Mouse (Mus musculus) layer of hippocampus, postnatal 14 days (tissue): ENCODE measurements around the gene Tbl1x. TPM values are rescaled to one million over a fixed set of nuclear protein-coding genes. Genes with fewer than 3 reads are reported as not detected.
A peak's percentile ranks its signal among the peaks of the same experiment; 100 is the strongest.
"Not testable (repeated sequence)": the region's sequence is repeated elsewhere in the genome, so short reads cannot be mapped to it uniquely, and the experiment has no call there.

Source experiments
- DNase-seq, 2 experiments: peaks; one replicate each; pipeline ENCODE4 v3.0.0; 2021 to 2022; ENCODE audit warnings: low spot score in 2 of 2, mixed read lengths in 1 of 2
- long read RNA-seq, 2 experiments: library from polyadenylated mRNA; stranded (forward); transcript quantifications; one replicate each; pipeline ENCODE4 v2.0.0; 2021
- total RNA-seq, 2 experiments: library from RNA; stranded (reverse); gene quantifications; 2 replicates each; pipeline ENCODE4 v1.2.3; 2021

Gene Tbl1x
- total RNA-seq, result 10 to 100 TPM; 39.2 to 39.5 TPM
- long read RNA-seq, experiment 1, full-length matches to known transcripts, result 4 of 11 reads
- long read RNA-seq, experiment 1, partial matches to known transcripts, result 3 of 11 reads
- long read RNA-seq, experiment 1, other reads (novel, unspliced or antisense), result 4 of 11 reads
- long read RNA-seq, experiment 2, full-length matches to known transcripts, result 6 of 13 reads
- long read RNA-seq, experiment 2, partial matches to known transcripts, result 3 of 13 reads
- long read RNA-seq, experiment 2, other reads (novel, unspliced or antisense), result 4 of 13 reads

DNA sequence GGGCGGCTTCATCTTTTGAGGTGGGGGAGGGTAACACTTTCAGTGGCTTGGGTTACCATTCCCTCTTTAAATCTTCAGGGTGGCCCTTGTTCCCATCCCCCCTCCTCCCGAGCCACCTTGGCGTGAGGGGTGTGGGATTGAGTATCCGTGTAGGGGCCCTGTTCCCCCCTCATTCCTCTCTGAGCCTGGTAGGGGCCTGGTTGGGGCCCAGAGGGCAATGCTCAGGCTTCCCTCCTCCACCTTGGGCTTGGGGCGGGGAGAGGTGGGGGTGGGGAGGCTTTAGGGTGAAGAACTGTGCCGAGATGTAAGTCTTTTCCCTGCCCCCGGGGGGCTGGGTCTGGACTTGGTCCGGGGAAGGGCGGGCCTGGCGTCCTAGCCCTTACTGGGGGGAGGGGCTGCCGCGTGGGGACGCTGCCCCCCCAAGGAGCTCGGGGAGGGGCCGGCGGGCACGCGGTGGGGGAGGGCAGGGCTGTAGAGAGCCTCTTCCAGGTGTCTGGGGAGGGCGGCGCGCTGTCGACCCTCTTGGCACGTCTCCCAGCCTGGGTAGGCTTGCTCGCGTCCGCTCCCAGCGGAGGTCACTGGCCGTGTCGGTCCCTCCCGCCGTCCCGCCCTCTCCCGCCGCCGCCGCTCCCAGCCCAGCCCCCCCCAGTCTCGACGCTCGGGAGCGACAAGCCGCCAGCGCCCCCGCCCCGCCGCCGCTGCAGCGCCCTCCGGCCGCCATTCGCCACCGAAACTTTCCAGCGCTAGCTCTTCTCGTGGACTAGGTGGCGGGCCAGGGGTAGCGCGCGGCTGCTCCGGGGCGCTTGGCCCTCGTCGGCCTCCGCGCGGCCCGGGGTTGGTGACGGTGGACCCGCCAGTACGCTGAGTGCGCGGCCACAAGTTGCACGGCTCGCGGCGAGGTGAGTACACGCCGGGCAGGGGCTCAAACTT is at the start of gene Tbl1x:
Gene Tbl1x, plus strand, starts transcription at position 643 of the 930 bp plus-strand sequence.
- peak; percentile 55 to 57 for DNase-seq

DNA sequence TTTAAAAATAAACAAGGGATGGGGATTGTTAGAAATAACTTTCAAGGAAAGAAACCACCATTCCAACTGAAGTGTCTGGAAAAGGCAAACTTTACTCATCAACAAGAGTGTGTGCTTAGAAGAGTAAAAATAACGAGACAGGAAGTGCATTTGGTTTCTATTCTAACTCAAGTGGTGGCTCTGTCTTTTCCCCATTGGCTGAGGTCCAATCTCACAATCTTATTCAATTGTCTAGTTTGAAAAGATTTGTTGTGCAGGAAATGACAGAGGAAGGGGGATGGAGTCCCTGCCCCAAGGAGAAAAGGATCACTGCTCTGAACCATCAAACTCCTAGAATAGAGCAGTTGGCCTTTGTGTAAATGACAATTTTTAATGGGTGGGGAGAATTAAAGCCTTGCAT is 41.6 kb upstream of the Tbl1x start:
- DNase-seq, result no peak

DNA sequence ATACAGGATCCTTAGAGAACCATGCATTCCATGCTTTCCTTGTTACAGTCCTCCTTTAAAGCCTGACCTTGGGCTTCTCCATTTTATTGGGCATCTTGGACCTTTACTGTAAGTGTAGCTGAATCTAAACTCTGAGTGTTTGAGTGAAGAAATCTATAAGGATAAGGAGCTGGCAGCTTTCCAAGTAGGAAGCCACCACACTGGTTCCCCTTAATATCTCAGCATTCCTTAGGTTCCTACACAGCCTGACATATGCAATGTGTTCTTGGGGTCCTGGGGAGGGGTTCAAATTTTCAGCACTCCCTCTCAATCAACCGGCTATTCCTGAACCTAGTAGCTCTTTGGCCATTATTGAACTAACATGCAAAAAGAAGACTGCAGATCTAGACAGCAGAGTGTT is 38.0 kb upstream of the Tbl1x start:
- DNase-seq, result no peak

DNA sequence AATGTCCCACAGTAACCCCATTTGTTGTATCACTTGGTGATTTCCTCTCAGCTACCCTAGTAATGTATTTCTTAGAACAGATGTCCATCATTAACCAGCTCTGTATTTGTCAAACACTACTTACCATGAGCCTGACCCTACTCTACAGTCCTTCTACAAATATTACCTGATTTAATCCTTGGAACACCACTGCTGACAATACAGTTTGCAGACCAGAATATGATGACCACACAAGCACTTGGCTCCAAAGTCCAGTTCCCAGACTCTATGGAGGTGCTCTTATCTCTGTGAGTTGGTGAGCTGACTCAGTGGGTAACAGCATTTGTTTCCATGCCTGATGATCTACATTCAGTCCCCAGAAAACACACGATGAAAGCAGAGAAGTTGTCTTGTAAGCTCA is 37.3 kb upstream of the Tbl1x start:
- DNase-seq, result no peak

DNA sequence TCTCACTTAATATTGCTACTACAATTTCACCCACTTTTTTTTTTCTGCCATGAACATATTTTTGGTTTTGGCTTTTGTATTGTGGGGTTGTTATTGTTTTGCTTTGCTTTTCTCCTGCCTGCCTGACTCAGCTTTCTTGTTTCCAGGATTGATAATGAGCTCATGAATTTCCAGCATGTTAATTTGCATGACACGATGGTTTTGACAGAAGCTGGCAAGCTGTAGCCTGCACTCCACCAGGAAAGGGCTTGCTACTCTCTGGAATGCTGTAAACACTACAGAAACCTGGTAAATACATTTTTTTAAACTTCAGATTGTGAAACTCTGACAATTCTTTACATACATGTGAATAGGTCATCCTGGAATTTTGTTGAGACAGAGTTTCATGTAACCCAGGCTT is 36.3 kb upstream of the Tbl1x start:
- DNase-seq, result peak in 1 of 2 experiments; percentile 42

DNA sequence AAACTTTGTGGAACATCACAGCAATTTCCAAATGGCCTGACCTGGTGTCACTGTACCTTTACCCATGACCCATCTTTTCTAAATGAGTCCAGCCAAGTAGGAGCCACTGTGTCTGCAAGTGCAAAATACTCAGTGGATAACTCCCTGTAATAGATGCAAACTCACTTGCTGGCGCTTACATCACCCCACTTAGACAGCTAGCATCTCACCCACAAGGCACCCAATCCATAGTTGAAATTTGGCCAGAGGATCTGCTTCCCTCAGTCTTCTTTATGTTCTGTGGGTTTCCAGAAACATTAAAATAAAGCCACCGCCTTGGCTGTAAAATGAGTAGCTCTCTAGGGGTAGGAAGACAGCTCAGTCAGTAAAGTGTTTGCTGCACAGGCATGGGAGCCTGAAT is 33.3 kb upstream of the Tbl1x start:
- DNase-seq, result no peak

DNA sequence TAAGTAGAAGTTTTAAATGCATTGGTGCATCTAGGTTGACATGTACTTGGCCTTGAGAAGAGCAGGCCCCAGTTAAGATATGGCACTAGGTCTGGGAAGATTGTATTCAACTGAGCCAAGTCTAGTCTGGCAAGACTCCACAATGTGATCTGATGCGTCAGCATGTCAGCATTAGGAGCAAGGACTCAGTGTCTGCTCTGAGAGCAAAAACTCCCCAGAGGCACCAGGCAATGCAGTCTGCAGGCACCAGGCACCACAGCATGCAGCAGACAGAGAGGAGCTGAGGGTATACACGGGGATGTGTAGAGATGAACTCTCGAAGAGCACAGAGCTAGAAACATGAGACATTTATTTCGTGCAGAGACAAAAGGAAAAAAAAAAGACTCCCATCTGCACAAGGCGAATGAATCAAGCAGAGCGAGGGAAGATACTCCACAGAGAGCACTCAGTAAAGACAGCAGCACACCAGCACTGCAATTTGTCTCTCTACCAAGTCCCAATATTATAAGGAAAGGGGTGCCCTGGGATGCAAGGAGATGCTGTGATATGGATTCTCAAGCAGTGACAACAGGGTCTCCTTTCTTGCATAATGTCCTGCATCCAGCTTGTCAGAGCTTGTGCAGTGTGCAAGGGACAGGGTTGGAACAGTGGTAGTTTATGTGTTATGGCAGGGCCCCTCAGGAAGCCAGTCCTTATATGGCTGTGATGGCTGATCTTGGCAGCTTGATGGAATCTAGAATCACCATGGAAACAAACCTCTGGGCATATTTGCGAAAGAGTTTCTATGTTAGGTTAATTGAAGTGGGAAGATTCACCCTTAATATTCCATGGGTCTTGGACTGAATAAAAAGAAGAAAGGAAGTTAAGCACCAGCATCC is 22.7 kb upstream of the Tbl1x start:
- DNase-seq, result no peak

DNA sequence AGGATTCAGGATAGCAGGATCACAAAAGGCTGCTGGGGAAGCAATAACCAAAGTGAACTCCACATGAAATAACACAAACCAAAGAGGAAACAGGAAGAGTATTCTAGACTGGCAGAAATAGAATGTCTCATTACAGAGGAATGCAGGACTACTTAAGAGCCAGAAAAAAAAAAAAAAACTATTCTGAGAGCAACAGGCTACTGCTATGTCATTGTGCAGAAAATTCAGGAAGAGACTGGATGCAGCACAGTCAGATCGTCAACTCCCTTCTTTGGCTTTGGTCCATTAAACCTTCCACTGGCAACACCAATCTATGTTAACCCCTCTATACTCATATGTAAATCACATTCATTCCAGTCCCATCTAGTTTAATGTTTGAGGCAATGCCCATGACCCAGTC is 20.7 kb upstream of the Tbl1x start:
- no peak for DNase-seq

DNA sequence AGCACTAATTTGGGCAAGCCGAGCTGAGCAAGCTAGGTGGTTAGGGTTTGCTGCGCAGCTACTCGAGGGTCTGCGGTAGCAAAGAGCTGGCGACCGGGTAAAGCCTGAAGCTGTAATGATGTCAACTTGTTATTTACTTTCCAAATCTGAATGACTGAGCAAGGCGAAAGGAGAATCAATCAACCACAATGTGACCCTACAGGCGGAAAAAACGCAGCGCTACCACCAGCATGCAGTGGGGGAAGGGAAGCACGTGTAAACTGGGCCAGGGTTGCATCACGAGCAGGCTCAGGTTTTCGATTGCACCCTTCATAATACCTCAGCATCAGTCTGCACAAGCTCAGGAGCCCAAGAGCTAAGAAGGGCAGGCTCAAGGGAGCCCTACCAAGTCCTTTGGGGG is 1.7 kb upstream of the Tbl1x start:
- DNase-seq, result peak; percentile 83 to 92

DNA sequence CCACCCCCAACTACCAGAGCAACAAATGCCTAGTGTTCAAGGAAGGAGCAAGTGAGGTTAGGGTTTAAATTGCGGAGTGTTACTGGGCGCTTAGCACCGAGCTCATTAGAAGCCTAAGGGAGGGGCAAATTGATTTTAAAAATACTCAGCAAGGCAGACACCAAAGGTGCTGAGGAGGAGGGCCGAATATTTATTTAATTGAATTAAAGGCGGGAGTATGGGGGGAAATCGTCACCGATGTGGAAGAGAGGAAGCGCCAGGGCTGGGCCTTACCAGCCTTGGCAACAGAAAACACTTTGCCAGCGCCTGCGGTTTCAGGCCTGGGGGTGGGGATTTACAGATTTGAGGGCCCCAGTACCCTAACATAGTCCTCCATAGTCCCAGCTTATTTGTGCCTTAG is 1.0 kb upstream of the Tbl1x start:
- DNase-seq, result peak; percentile 32 to 46

DNA sequence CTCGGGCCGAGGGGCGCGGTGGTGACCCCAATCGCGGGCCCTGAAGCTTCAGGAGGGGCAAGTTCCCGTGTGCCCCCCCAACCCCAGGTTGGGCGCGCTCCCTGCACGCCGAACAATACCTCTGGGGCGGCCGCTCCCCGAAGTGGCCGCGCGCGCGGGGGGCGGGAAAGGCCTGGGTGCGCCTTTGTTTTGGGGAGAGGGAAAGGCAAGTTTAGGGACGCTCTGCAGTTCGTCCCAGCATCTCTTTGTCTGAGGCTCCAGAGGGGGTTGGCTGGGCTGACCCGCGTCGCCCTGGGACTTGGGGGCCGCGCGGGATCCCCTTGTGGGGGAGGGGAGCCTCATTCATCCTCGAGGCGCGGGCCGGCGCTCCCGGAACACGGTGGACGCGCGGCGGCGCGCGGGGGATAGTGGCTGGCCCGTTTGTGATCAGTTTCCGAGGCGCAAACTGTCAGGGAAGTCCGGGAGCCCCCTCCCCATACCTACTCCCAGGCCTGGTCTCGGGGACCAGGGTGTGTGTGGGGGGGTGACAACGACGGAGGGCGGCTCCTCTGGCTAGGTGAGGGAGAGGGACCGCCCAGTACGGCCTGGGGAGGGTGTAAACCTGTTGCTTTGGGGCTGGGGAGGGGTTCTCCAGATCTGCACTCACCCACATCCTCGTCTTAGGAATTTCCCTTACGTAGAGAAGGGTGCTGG is 634 bp downstream of the Tbl1x start:
- peak; percentile 22 to 37 for DNase-seq

DNA sequence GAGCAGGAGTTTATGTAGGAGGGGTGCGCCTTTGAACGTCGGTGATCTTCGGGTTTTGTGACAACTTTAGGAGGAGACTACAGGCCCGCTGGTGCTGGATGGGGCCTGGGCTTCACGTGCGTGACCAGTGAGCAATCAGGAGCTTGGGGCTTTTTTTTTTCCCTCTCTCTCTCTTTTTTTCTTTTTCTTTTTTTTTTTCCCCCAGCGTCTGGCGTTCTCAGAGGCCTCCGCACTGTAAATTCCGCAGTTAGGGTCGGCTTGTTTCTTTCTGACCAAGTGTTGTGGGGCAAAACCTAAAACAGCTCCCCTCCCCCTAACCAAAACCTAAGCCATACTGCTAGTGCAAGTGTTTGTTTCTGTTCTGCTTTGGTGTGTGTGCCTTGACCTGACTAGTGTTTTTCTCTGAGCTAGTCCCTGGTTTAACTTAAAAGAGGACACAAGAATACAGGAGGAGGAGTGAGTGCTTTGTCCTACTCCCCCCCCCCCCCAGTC is 1.2 kb downstream of the Tbl1x start:
- no peak for DNase-seq

DNA sequence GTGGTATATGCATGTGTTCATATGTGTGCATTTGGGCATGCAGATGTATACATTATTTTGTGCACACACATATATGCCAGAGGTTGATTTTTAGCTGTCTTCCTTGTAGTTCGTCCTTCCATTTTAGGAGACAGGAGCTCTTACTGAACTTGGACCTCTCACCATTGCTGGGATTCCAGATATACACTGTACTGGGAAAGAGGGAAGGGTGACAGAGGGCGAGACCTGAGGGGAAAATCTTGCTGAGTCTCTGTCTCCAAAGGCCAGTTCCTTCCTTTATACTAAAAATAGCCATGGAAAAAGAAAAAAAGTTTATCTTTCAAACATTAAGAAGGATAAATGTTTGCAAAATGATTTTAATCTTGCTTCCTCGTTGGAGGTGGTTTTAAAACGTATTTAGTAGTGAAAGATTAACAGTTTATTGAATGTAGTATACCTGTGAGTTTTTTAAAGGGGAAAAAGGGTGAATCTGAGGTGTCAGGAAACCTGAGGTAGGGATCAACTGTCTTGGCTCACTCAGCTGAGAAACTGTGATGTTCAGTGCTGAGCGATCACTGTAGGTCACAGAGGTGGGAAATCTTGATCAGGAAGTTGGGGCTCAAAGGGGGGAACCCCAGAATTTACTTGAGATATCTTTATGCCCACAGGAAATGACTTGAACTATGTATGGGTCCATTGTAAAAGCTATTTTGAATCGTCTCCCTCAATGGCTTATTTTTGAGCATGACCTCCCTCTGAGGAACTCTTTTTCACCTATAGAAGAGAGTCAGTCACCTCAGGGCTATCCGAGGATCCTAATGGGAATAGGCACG is 6.7 kb downstream of the Tbl1x start:
- DNase-seq, result no peak

DNA sequence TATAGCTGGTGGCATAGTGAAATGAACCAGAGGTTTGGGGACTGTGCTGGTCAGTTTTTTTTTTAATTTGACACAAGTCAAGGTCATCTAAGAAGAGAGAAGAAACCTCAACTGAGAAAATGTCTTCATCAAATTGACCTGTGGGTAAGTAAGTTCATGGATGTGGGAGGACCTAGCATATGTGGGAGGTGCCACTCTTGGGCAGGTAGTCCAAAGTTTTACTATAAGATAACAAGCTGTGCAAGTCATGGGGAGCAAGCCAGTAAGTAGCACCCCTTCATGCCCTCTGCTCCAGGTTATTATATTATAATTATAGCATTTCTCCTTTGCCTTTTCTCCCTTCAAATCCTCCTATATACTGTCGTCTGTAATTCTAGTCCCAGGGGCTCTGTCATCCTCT is 8.1 kb downstream of the Tbl1x start:
- no peak for DNase-seq

DNA sequence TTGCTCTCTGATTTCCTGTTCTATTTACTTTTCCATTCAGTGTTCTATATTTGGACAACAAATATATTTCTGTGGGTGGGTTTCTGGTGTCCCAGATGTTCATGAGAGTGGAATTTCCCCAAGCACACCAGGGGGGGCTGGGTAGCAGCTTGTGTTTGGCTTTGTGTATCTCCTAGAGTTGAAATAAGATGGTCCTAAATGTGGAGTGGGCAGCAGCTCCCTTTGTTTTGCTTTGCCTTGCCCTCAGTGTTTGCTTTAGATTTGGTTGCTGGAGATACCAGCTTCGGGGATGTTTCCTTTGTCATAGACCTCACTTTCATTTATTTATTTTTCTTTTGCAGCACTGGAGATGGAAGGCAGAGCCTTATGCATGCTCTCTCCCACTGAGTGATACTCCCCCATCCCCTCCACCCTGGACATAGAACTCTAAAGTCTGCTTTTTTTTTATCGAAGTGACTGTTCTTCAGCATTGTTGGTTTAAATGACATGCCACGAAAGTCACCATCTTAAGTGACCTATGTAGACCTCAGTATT is 12.1 kb downstream of the Tbl1x start:
- no peak for DNase-seq

DNA sequence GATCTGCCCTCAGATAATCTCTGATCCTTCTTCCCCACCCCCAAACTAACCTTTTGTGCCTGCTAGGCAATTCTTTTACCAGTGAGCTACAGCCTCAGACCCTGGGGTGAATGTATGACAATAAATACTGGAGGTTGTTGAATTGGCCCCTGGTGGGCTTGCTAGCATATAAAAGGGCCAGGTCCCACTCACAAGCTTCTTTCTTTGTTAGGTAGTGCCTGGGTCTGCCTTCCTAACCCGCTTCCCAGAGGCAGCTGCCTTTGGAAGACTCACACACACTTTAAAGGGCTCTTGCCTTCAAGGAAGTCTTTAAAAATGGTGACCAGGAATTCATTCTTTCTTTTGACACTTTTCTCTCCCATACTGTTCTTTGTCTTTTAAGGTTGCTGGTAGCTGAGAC is 14.4 kb downstream of the Tbl1x start:
- no peak for DNase-seq

DNA sequence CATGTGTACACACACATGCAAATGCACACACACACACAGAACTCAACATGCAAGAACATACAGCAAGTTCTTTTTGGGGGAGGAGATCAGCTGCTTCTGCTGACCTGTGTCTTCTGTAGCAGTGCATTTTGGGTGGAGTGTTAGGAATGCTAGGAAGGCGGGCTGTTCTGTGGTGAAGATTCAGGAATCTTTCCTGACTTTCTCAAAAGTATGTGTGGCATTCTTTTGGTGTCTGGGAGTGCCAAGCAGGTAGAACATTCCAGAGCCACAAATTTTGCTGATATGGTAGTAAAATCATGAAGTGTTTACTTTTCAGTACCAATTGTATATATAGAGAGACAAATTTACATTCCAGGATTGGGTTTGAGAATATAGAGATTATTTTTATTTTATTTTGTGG is 17.6 kb downstream of the Tbl1x start:
- DNase-seq, result no peak

DNA sequence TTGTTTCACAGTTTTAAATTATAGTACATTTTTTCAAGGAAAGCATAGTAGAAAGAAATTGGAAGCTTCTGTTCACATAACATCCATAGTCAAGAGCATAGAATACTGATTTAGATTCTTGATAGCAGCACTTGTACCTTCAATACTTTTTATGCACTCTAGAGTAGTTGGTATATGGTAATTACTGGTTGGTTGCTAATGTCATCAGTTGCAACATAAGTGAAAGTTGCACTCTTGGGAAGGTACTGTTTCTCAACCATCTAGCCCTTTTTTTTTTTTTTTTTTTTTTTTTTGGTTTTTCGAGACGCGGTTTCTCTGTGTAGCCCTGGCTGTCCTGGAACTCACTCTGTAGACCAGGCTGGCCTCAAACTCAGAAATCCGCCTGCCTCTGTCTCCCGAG is 20.2 kb downstream of the Tbl1x start:
- no peak for DNase-seq

DNA sequence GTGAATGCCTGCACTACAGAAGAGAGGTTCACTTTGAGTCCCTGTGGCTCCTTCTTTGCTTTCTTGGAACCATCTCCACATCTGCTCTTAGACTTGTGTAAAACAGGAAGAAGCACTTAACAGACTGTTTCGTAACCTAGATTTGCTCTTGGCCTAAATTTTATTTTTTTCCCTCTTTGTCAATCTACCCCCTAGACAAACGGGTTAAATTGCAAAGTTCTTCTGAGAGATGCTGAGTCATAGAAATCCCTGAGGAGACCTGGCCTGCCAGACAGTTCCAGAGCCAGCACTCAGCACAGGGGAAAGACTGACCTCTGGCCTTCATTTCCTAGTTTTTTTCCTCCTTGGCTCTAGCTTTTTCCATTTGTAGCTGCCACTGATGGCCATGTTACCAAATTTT is 23.1 kb downstream of the Tbl1x start:
- DNase-seq, result no peak

DNA sequence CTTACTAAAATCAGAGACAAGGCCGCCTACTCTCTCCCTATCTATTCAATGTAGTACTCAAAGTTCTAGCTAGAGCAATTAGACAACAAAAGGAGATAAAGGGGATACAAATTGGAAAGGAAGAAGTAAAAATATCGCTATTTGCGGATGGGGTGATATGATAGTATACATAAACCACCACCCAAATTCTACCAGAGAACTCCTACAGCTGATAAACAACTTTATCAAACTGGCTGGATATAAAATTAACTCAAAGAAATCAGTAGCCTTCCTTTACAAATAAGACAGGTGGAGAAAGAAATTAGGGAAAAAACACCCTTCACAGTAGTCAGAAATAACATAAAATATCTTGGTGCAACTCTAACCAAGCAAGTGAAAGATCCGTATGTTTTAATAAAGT is 29.0 kb downstream of the Tbl1x start:
- not testable (repeated sequence) for DNase-seq
